Mouse (Mus musculus): ENCODE data around the gene Armcx5.
A peak's percentile ranks its signal among the peaks of the same experiment; 100 is the strongest.
"Not testable (repeated sequence)": the region's sequence is repeated elsewhere in the genome, so short reads cannot be mapped to it uniquely, and the experiment has no call there.

Gene Armcx5

DNA sequence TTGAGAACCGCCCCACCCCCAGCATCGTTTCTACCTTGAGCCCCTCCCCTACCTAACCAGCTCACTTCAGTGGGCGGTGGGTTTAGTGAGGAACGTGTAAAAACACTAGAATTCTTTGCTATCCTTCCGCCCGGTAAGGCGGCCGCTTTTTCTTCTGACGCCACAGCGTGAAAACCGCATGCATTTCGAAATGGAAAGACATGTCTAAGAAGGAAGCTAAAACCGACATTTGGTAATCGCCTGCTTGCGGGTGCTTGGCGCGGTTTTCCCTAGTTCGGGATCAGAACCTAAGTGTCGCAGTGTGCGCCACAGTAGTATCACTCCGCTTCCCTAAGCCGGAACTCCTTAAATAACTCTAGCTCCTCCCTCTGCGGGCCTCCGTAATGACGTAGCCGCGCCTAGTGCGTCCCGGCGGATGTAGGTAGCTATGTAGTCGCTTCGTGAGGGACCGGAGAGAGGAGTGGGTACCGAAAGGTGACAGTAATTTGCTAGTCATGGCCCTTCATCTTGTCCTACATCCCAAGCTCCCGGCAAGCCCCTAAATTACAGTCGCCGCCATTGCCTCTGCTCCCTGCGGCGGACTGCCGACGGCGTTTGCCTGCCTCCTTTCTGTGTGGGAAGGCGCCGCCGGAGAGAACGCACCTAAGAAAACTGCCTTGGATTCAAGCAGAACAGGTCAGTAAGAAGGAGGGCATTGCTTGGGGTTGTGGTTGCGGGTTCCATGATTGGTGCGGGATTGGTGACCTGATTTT, at the start of gene Armcx5, which contains the start of gene Gprasp1:
Armcx5 (plus strand) TSS at position 430 of the 752 bp plus-strand sequence.
Gprasp1 (plus strand) TSS at position 430 of the 752 bp plus-strand sequence.
- DNase-seq (ENCODE audit: low spot score), result peak; percentile 83

DNA sequence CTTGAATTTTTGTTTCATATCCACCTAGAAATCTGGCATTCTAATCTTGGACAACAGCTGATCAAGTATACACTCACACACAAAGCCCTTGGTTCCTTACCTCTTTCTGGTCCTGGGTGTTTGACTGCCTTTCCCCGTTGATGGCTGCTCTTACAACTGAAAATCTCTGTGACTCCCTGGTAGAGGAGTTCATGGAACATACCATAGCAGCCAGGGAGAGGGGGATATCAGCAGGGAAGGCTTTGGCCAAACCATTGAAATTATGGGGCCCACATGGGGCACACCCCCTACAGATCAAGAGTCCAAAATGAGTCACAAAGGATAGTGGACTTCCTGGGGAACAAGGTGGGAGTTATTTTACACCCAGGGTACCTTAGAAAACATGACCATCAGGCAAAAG, 48.9 kb upstream of the Armcx5 start, which contains the start of gene Tcp11x2:
Tcp11x2 (minus strand) TSS at position 158 of the 400 bp plus-strand sequence.
- DNase-seq (ENCODE audit: low spot score), result no peak

DNA sequence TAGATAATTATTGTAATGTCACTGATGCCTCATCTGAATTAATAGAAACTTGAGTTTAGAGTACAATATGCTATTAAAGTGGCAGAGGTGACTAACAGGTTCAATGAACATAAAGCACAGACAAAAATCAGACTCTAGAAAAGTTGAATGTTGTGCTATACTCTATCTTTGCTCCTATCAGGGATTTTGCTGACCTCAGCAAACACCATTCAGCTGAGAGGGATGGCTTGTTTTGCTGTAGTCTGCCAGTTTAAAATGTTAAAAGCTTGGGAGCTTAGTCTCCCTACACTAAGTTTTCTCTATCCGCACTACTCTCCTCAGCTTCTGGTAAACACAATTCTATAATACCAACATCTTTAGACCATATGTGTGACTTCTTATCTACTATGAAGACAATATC, 39.4 kb upstream of the Armcx5 start:
- DNase-seq (ENCODE audit: low spot score), result no peak

GRCm38 (mm10) chrX:135704349-135704748, 38.2 kb upstream of the Armcx5 start:
- no peak for DNase-seq (ENCODE audit: low spot score)

- no peak for DNase-seq (ENCODE audit: low spot score)
Measured at GRCm38 (mm10) chrX:135712845-135713244, 29.7 kb upstream of the Armcx5 start.

DNA sequence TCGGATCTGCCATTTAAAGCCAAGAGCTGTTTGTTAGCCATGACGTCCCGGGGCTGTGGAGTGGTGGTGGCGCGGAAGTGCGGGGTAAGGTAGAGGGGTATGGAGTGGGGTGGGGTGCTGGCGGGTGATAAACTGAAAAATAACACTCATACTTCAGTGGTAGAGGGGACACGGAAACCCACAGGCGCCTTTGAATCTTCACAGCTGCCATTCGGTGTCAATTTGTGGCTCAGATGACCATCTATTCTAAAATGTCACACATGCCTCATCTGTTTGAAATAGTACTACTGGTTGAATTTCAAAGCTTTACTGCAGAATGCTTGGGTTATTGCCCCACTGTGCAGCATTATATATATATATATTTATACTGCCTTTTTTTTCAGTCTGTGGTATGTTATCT, 17.4 kb upstream of the Armcx5 start, which contains the start of gene Tmsb15a:
Tmsb15a (minus strand) TSS at position 101 of the 400 bp plus-strand sequence.
- DNase-seq (ENCODE audit: low spot score), result no peak

DNA sequence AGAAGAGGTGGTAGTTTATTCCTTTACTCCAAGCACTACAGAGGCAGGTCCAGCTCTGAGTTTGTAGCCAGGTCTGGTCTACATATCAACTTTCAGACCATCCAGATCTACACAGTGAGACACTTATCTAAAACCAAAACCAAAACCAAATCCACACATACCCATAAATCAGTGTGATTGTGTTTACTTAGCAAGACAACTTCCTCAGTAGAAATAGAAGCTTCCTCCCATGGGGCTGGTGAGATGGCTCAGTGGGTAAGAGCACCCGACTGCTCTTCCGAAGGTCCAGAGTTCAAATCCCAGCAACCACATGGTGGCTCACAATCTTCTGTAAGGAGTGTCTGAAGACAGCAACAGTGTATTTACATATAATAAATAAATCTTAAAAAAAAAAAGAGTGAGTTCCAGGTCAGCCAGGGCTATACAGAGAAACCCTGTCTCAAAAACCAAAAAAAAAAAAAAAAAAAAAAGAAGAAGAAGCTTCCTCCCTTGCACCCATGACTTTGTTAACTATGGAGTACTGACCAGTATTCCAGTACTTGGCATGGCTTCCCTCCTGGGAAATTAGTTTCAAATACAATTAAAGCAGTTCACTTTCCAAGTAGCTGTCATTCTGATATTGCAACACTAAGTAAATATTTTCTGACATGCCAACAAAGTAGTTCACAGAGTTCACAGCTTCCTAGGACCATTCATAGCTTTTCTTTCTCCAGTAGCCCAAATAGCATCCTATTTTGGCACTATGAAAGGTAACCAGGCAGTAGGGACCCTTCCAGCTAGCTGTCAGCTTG, 3.6 kb upstream of the Armcx5 start:
- no peak for DNase-seq (ENCODE audit: low spot score)

DNA sequence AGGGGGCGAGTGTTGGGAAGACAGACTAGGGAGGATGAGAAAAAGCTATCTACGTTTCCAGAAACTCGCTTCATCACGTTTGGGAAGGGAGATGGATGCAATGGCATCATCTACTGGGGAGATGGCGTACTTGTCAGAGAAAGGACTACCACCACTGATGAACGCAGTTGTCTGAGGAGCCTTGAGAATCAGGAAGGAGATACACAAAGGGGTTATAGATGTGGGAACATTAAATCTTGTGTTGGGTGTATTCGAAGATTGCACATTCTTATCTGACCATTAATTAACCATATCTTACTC, 473 bp downstream of the Armcx5 start:
- DNase-seq (ENCODE audit: low spot score), result no peak

DNA sequence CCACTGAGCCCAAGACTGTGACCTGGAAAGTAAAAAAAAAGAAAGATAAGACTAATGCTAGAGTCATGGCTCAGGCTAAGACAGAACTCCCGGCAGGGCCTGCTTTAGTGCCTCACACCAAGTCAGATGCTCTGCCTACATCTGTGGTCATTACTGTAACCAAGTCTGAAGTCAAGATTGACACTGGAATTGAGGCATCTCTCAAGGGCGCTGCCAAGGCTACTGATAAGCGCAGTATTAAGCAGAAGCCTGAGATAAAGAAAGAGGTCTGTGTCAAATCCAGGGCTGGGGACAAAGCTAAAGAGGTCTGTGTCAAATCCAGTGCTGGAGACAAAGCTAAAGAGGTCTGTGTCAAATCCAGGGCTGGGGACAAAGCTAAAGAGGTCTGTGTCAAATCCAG, 2.8 kb downstream of the Armcx5 start:
- DNase-seq (ENCODE audit: low spot score), result not testable (repeated sequence)

DNA sequence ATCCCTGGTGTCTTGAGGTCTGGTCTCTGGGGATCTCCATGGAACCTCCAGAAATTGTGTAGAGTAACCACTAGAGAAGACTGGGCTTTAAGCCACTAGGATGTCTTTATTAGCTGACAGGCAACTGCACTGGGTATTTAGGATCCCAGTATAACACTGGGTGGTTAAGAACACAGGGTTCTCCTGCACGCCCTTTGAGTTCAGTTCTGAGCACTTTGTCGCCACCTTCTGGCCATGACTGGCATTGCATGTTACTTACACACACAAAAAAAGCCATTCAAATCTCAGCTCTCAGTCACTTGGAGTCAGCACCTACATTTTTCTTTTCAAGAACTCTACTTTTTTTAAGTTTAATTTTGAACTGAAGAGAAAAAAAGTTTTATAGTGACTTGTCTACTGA, 10.3 kb downstream of the Armcx5 start:
- DNase-seq (ENCODE audit: low spot score), result peak; percentile 34

- DNase-seq (ENCODE audit: low spot score), result no peak
Measured at GRCm38 (mm10) chrX:135761707-135762106, 19.2 kb downstream of the Armcx5 start.

GRCm38 (mm10) chrX:135768043-135768548, 25.6 kb downstream of the Armcx5 start:
- DNase-seq (ENCODE audit: low spot score), result no peak

- DNase-seq (ENCODE audit: low spot score), result no peak
Measured at GRCm38 (mm10) chrX:135768565-135768964, 26.0 kb downstream of the Armcx5 start.

GRCm38 (mm10) chrX:135791536-135791935, 49.0 kb downstream of the Armcx5 start:
- no peak for DNase-seq (ENCODE audit: low spot score)

GRCm38 (mm10) chrX:135792326-135792725, 49.8 kb downstream of the Armcx5 start:
- DNase-seq (ENCODE audit: low spot score), result no peak

GRCm38 (mm10) chrX:135795591-135796304, 53.2 kb downstream of the Armcx5 start:
- peak; percentile 35 for DNase-seq (ENCODE audit: low spot score)

DNA sequence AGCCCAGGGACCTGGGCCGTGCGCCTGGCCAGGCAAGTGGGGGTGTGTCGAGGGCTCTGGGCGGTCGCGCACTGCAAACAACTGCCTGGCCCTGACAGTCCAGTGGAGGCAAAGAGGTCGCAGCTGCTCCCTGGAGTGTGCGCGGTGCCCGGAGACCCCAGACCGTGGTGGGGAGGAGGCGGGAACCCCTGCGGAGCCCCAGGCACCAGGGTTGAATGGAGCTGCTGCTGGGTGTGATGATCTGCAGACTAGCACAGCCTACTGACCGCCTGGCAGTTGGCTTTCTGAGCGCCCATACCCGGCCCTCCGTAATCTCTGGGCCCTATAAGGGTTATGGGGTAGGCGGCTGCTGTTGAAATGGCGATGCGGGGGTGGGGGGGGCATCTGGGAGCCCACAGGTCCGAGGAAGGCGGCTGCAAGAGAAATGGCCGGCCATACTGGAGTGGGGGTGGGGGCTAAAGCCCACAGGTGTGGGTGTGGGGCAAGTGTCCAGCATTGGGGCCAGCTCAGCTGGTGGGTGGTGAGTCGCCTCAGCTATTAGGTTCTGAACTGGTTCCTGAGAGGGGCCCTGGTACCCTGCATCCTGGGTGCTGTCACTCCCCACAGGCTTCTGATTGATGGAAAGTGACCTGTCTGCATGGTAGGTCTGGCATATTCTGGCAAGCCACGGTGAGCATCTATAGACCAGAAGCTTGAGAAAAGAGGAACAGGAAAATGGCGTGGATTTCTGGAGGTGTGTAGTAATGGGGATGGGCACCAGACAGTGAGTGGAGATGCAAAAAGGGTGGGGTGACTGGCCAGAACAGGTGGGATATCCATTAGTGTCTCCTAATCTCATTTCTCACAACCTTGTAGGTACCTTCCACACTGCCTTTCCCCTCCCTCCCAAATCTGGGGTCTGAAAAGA, 54.0 kb downstream of the Armcx5 start:
- DNase-seq (ENCODE audit: low spot score), result not testable (repeated sequence)
